Mouse (Mus musculus): ENCODE results near the gene Gtpbp8. TPM values are rescaled to one million over a fixed set of nuclear protein-coding genes. Genes with fewer than 3 reads are reported as not detected.

Gtpbp8 gene
- total RNA-seq (2021): 10 to 100 TPM; 12.4 to 16.9 TPM

GRCm38 (mm10) chr16:44745866-44746562 lies at the start of gene Gtpbp8:
Gene Gtpbp8 (minus strand): TSS chr16:44746363.
- DNase-seq: peak; percentile 82

- no peak for DNase-seq
Observed at GRCm38 (mm10) chr16:44794416-44794815, 48.3 kb upstream of the Gtpbp8 start.

GRCm38 (mm10) chr16:44786934-44787333 lies 40.8 kb upstream of the Gtpbp8 start:
- DNase-seq: no peak

GRCm38 (mm10) chr16:44780751-44781150 lies 34.6 kb upstream of the Gtpbp8 start:
- DNase-seq: no peak

- no peak for DNase-seq
Observed at GRCm38 (mm10) chr16:44779494-44779893, 33.3 kb upstream of the Gtpbp8 start.

- DNase-seq: peak; percentile 23
Observed at GRCm38 (mm10) chr16:44778538-44779147, 32.5 kb upstream of the Gtpbp8 start.

GRCm38 (mm10) chr16:44774201-44774600 lies 28.0 kb upstream of the Gtpbp8 start:
- no peak for DNase-seq

- no peak for DNase-seq
Observed at GRCm38 (mm10) chr16:44773673-44774072, 27.5 kb upstream of the Gtpbp8 start.

GRCm38 (mm10) chr16:44772577-44772976 lies 26.4 kb upstream of the Gtpbp8 start:
- DNase-seq: no peak

GRCm38 (mm10) chr16:44767967-44768366 lies 21.8 kb upstream of the Gtpbp8 start:
- DNase-seq: no peak

GRCm38 (mm10) chr16:44767506-44767905 lies 21.3 kb upstream of the Gtpbp8 start:
- no peak for DNase-seq

GRCm38 (mm10) chr16:44766320-44766892 lies 20.2 kb upstream of the Gtpbp8 start:
- DNase-seq: no peak

GRCm38 (mm10) chr16:44765555-44766319 lies 19.6 kb upstream of the Gtpbp8 start, which contains the start of gene Cd200r1:
Gene Cd200r1 (plus strand): TSS chr16:44765736.
- DNase-seq: no peak

- DNase-seq: no peak
Observed at GRCm38 (mm10) chr16:44761811-44762210, 15.6 kb upstream of the Gtpbp8 start.

GRCm38 (mm10) chr16:44757700-44758099 lies 11.5 kb upstream of the Gtpbp8 start:
- no peak for DNase-seq

- no peak for DNase-seq
Observed at GRCm38 (mm10) chr16:44748007-44748406, 1.8 kb upstream of the Gtpbp8 start.

GRCm38 (mm10) chr16:44745471-44745865 lies 695 bp downstream of the Gtpbp8 start:
- no peak for DNase-seq

- DNase-seq: no peak
Observed at GRCm38 (mm10) chr16:44742753-44743152, 3.4 kb downstream of the Gtpbp8 start.

- DNase-seq: no peak
Observed at GRCm38 (mm10) chr16:44736118-44736517, 10.0 kb downstream of the Gtpbp8 start.

GRCm38 (mm10) chr16:44735676-44736075 lies 10.5 kb downstream of the Gtpbp8 start:
- no peak for DNase-seq

- no peak for DNase-seq
Observed at GRCm38 (mm10) chr16:44734059-44734458, 12.1 kb downstream of the Gtpbp8 start.

GRCm38 (mm10) chr16:44727525-44727924 lies 18.6 kb downstream of the Gtpbp8 start:
- no peak for DNase-seq

Measured in heart, postnatal 4 days (tissue).